Mouse (Mus musculus) hindbrain, embryonic 11.5 days (tissue): ENCODE results near the gene Mindy4. TPM values are rescaled to one million over a fixed set of nuclear protein-coding genes. Genes with fewer than 3 reads are reported as not detected.

ENCODE experiments used
- ATAC-seq: fragments of 200-750 bp; cut with Nextera tagmentation; 2 replicates; pipeline ENCODE4 v1.8.0; 2017; ENCODE audit warnings: mild to moderate bottlenecking, moderate TSS enrichment, moderate library complexity; ENCODE audit not compliant: low FRiP score
- DNase-seq: peaks from one replicate; pipeline ENCODE4 v3.0.0-alpha.2; 2015; ENCODE audit warnings: low spot score
- H3K27ac ChIP-seq: fragments of 300-500 bp; sonication (generic); 2 replicates; pipeline ENCODE4 v1.5.1; 2014; ENCODE audit warnings: mild to moderate bottlenecking, low read depth, low read length
- H3K27me3 ChIP-seq: fragments of 300-500 bp; sonication (generic); 2 replicates; pipeline ENCODE4 v1.6.1; 2014; ENCODE audit warnings: mild to moderate bottlenecking, low read length, moderate library complexity, mixed read lengths; ENCODE audit not compliant: control insufficient read depth, insufficient read depth
- H3K36me3 ChIP-seq: fragments of 300-500 bp; sonication (generic); 2 replicates; pipeline ENCODE4 v1.6.1; 2014; ENCODE audit warnings: mild to moderate bottlenecking, low read length, moderate library complexity, mixed read lengths; ENCODE audit not compliant: control insufficient read depth, insufficient read depth
- H3K4me1 ChIP-seq: fragments of 300-500 bp; sonication (generic); replicated peaks from 2 replicates; pipeline ENCODE4 v1.6.1; 2014; ENCODE audit warnings: low read length, mixed read lengths; ENCODE audit not compliant: control insufficient read depth, insufficient read depth
- H3K4me2 ChIP-seq: fragments of 300-500 bp; sonication (generic); replicated peaks from 2 replicates; pipeline ENCODE4 v1.6.1; 2014; ENCODE audit warnings: mild to moderate bottlenecking, low read depth, low read length
- H3K4me3 ChIP-seq: fragments of 300-500 bp; sonication (generic); 2 replicates; pipeline ENCODE4 v1.5.1; 2014; ENCODE audit warnings: low read depth, low read length
- H3K9ac ChIP-seq: fragments of 300-500 bp; sonication (generic); 2 replicates; pipeline ENCODE4 v1.6.1; 2014; ENCODE audit warnings: low read depth, low read length
- H3K9me3 ChIP-seq: fragments of 300-500 bp; sonication (generic); 2 replicates; pipeline ENCODE4 v1.6.1; 2016; ENCODE audit warnings: low read length; ENCODE audit not compliant: control insufficient read depth
- WGBS: fragments of 180-500 bp; shearing (Covaris S2); extraction: QIAGEN DNeasy Blood & Tissue Kit; methylation state at CpG from one replicate; pipeline ENCODE4 v1.1.7; 2014; 5-methylcytosine and 5-hydroxymethylcytosine counted together
- polyA plus RNA-seq: library from polyadenylated mRNA; unstranded; fragments of >200 nt; fragmentation: Nextera tagmentation; extraction: Ambion mirVana; gene quantifications from 2 replicates; pipeline ENCODE4 v1.2.1, GENCODE M21; 2014

The Mindy4 gene
- polyA plus RNA-seq, 1 experiment from 2014 or later = 12.6 TPM

- Histone ChIP-seq H3K4me2 (no peak overlapping the region), H3K27ac (no peak overlapping the region), H3K9me3 (no peaks in the 10 kb centered on the region), H3K27me3 (no peaks in the 10 kb centered on the region), H3K36me3 (no peaks in the 10 kb centered on the region), H3K9ac (no peak overlapping the region), H3K4me1 (no peaks in the 10 kb centered on the region), H3K4me3 (no peak overlapping the region)
- ATAC-seq = no peak
- DNase-seq = peak; percentile 10
- WGBS = 66% methylated on average over 14 of the region's 14 CpGs
These were observed 55.5 kb downstream of the Mindy4 start for GRCm38 (mm10) chr6:55258428-55259325.

GRCm38 (mm10) chr6:55262161-55262560 lies 59.0 kb downstream of the Mindy4 start:
- Histone ChIP-seq H3K9me3 (no peaks in the 10 kb centered on the region), H3K4me3 (no peak overlapping the region), H3K36me3 (no peaks in the 10 kb centered on the region), H3K4me1 (no peaks in the 10 kb centered on the region), H3K27me3 (no peaks in the 10 kb centered on the region), H3K4me2 (no peak overlapping the region), H3K9ac (no peak overlapping the region), H3K27ac (no peak overlapping the region)
- no peak for DNase-seq
- 91% methylated on average over 12 of the region's 12 CpGs for WGBS
- ATAC-seq = no peak

- 80% methylated on average over 5 of the region's 5 CpGs for WGBS
- no peak for ATAC-seq
- Histone ChIP-seq H3K9me3 (no peaks in the 10 kb centered on the region), H3K9ac (no peak overlapping the region), H3K36me3 (no peaks in the 10 kb centered on the region), H3K27ac (no peak overlapping the region), H3K27me3 (no peaks in the 10 kb centered on the region), H3K4me1 (no peaks in the 10 kb centered on the region), H3K4me2 (no peak overlapping the region), H3K4me3 (no peak overlapping the region)
- no peak for DNase-seq
These were observed 60.4 kb downstream of the Mindy4 start for GRCm38 (mm10) chr6:55263490-55264046.

GRCm38 (mm10) chr6:55264741-55265366 lies 61.7 kb downstream of the Mindy4 start:
- Histone ChIP-seq H3K4me2 (no peak overlapping the region), H3K9me3 (no peaks in the 10 kb centered on the region), H3K4me3 (no peak overlapping the region), H3K27ac (no peak overlapping the region), H3K4me1 (no peaks in the 10 kb centered on the region), H3K36me3 (no peaks in the 10 kb centered on the region), H3K9ac (no peak overlapping the region), H3K27me3 (no peaks in the 10 kb centered on the region)
- no peak for ATAC-seq
- 86% methylated on average over 7 of the region's 7 CpGs for WGBS
- DNase-seq = no peak

GRCm38 (mm10) chr6:55272952-55273351 lies 69.8 kb downstream of the Mindy4 start:
- Histone ChIP-seq H3K27me3 (no peaks in the 10 kb centered on the region), H3K4me1 (no peaks in the 10 kb centered on the region), H3K36me3 (no peaks in the 10 kb centered on the region), H3K4me3 (no peak overlapping the region), H3K4me2 (no peak overlapping the region), H3K27ac (no peak overlapping the region), H3K9ac (no peak overlapping the region), H3K9me3 (no peaks in the 10 kb centered on the region)
- no peak for ATAC-seq
- 87% methylated on average over 7 of the region's 7 CpGs for whole genome bisulfite sequencing
- no peak for DNase-seq

GRCm38 (mm10) chr6:55273463-55273862 lies 70.3 kb downstream of the Mindy4 start:
- H3K4me1 ChIP-seq = no peaks in the 10 kb centered on the region
- WGBS = 84% methylated on average over 5 of the region's 5 CpGs
- no peaks in the 10 kb centered on the region for H3K36me3 ChIP-seq
- DNase-seq (no peak), ATAC-seq (no peak)
- no peak overlapping the region for H3K4me3 ChIP-seq
- H3K9me3 ChIP-seq = no peaks in the 10 kb centered on the region
- no peak overlapping the region for H3K27ac ChIP-seq
- no peak overlapping the region for H3K9ac ChIP-seq
- H3K4me2 ChIP-seq = no peak overlapping the region
- no peaks in the 10 kb centered on the region for H3K27me3 ChIP-seq

GRCm38 (mm10) chr6:55275000-55275399 lies 71.8 kb downstream of the Mindy4 start:
- WGBS = 91% methylated on average over 10 of the region's 10 CpGs
- DNase-seq (no peak), ATAC-seq (no peak)
- Histone ChIP-seq H3K4me3 (no peak overlapping the region), H3K36me3 (no peaks in the 10 kb centered on the region), H3K9me3 (no peaks in the 10 kb centered on the region), H3K9ac (no peak overlapping the region), H3K4me1 (no peaks in the 10 kb centered on the region), H3K27me3 (no peaks in the 10 kb centered on the region), H3K4me2 (no peak overlapping the region), H3K27ac (no peak overlapping the region)

- DNase-seq = no peak
- no peak overlapping the region for H3K27ac ChIP-seq
- H3K4me1 ChIP-seq = no peaks in the 10 kb centered on the region
- no peaks in the 10 kb centered on the region for H3K27me3 ChIP-seq
- no peak overlapping the region for H3K4me2 ChIP-seq
- no peak overlapping the region for H3K9ac ChIP-seq
- ATAC-seq = no peak
- H3K36me3 ChIP-seq = no peaks in the 10 kb centered on the region
- WGBS = 86% methylated on average over 8 of the region's 8 CpGs
- no peak overlapping the region for H3K4me3 ChIP-seq
- no peaks in the 10 kb centered on the region for H3K9me3 ChIP-seq
These were observed 72.6 kb downstream of the Mindy4 start for GRCm38 (mm10) chr6:55275786-55276185.
